Mouse (Mus musculus) liver, postnatal 0 days (tissue): ENCODE measurements around the gene Ccser1.

Source experiments
- CTCF ChIP-seq: sonication (generic); IDR thresholded peaks from 2 replicates; pipeline ENCODE4 v1.5.1; 2016; ENCODE audit warnings: antibody characterized with exemption, low read depth
- EP300 ChIP-seq: IDR thresholded peaks from 2 replicates; pipeline ENCODE4 v1.6.1; 2016; ENCODE audit warnings: antibody characterized with exemption, low read depth, mild to moderate bottlenecking

GRCm38 (mm10) chr6:61154654-61155053, 25.5 kb upstream of the Ccser1 start:
- no peak for TF ChIP-seq CTCF
- TF ChIP-seq EP300: no peak
